Mouse (Mus musculus): ENCODE measurements around the gene Wdpcp. TPM values are rescaled to one million over a fixed set of nuclear protein-coding genes. Genes with fewer than 3 reads are reported as not detected.
"Not testable (repeated sequence)": the region's sequence is repeated elsewhere in the genome, so short reads cannot be mapped to it uniquely, and the experiment has no call there.

The Wdpcp gene
- total RNA-seq (2021): 10 to 100 TPM; 10.9 to 13.1 TPM

- peak; percentile 79 to 87 for DNase-seq (ENCODE audit: extremely low spot score in 1 of 2, low spot score in 1 of 2)
Observed at GRCm38 (mm10) chr11:21571700-21572381, at the start of gene Wdpcp, which contains the start of gene Mdh1. Wdpcp (plus strand) TSS chr11:21572235. Mdh1 (minus strand) TSS chr11:21572367.

GRCm38 (mm10) chr11:21528676-21529394 is 43.2 kb upstream of the Wdpcp start:
- DNase-seq (ENCODE audit: extremely low spot score in 1 of 2, low spot score in 1 of 2): no peak

GRCm38 (mm10) chr11:21530856-21531255 is 41.2 kb upstream of the Wdpcp start:
- DNase-seq (ENCODE audit: extremely low spot score in 1 of 2, low spot score in 1 of 2): not testable (repeated sequence)

- no peak for DNase-seq (ENCODE audit: extremely low spot score in 1 of 2, low spot score in 1 of 2)
Observed at GRCm38 (mm10) chr11:21540072-21540471, 32.0 kb upstream of the Wdpcp start.

GRCm38 (mm10) chr11:21540622-21541021 is 31.4 kb upstream of the Wdpcp start:
- no peak for DNase-seq (ENCODE audit: extremely low spot score in 1 of 2, low spot score in 1 of 2)

- DNase-seq (ENCODE audit: extremely low spot score in 1 of 2, low spot score in 1 of 2): no peak
Observed at GRCm38 (mm10) chr11:21542731-21543130, 29.3 kb upstream of the Wdpcp start.

GRCm38 (mm10) chr11:21545021-21545420 is 27.0 kb upstream of the Wdpcp start:
- DNase-seq (ENCODE audit: extremely low spot score in 1 of 2, low spot score in 1 of 2): no peak

- DNase-seq (ENCODE audit: extremely low spot score in 1 of 2, low spot score in 1 of 2): no peak
Observed at GRCm38 (mm10) chr11:21545951-21546350, 26.1 kb upstream of the Wdpcp start.

GRCm38 (mm10) chr11:21546671-21547070 is 25.4 kb upstream of the Wdpcp start:
- no peak for DNase-seq (ENCODE audit: extremely low spot score in 1 of 2, low spot score in 1 of 2)

GRCm38 (mm10) chr11:21547518-21547917 is 24.5 kb upstream of the Wdpcp start:
- no peak for DNase-seq (ENCODE audit: extremely low spot score in 1 of 2, low spot score in 1 of 2)

GRCm38 (mm10) chr11:21549052-21549451 is 23.0 kb upstream of the Wdpcp start:
- DNase-seq (ENCODE audit: extremely low spot score in 1 of 2, low spot score in 1 of 2): no peak

GRCm38 (mm10) chr11:21549754-21550153 is 22.3 kb upstream of the Wdpcp start:
- no peak for DNase-seq (ENCODE audit: extremely low spot score in 1 of 2, low spot score in 1 of 2)

GRCm38 (mm10) chr11:21550222-21551173 is 21.5 kb upstream of the Wdpcp start:
- no peak for DNase-seq (ENCODE audit: extremely low spot score in 1 of 2, low spot score in 1 of 2)

- no peak for DNase-seq (ENCODE audit: extremely low spot score in 1 of 2, low spot score in 1 of 2)
Observed at GRCm38 (mm10) chr11:21552049-21552448, 20.0 kb upstream of the Wdpcp start.

- no peak for DNase-seq (ENCODE audit: extremely low spot score in 1 of 2, low spot score in 1 of 2)
Observed at GRCm38 (mm10) chr11:21559727-21560126, 12.3 kb upstream of the Wdpcp start.

GRCm38 (mm10) chr11:21561347-21561746 is 10.7 kb upstream of the Wdpcp start:
- no peak for DNase-seq (ENCODE audit: extremely low spot score in 1 of 2, low spot score in 1 of 2)

- DNase-seq (ENCODE audit: extremely low spot score in 1 of 2, low spot score in 1 of 2): no peak
Observed at GRCm38 (mm10) chr11:21563617-21564325, 8.3 kb upstream of the Wdpcp start.

- no peak for DNase-seq (ENCODE audit: extremely low spot score in 1 of 2, low spot score in 1 of 2)
Observed at GRCm38 (mm10) chr11:21564681-21565405, 7.2 kb upstream of the Wdpcp start.

GRCm38 (mm10) chr11:21566934-21567333 is 5.1 kb upstream of the Wdpcp start:
- no peak for DNase-seq (ENCODE audit: extremely low spot score in 1 of 2, low spot score in 1 of 2)
